Mouse (Mus musculus) hindlimb bud, embryonic 11.5 days (tissue): ENCODE measurements at regions not wholly inside any gene's neighbourhood (a gene's known extent, or its start where the extent isn't known, plus 50 kb on each side); places are given as distances from the start of the nearest gene placed in this dataset.

Source experiments
- DNase-seq: peaks from one replicate; pipeline ENCODE4 v3.0.0-alpha.2; 2012; ENCODE audit warnings: low read depth, low spot score; ENCODE audit errors: extremely low spot score

DNA sequence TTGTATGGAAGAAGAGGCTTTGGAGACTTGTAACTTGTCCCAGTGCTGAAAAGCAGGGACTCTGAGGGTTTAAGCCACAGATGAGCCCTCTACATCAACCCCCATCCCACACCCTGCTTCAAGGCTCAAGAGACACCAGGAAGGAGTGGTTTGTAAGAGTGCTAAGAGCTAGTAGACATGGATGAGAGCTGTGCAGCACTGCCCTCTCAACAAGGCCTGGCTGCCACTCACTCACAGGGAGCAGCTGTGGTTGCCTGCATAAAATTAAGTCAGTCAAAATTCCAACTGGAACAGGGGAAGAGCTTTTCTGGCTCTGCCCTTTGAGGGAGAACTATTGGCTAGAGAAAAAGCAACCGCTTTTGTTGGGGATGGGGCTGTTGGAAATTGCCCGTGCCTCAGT lies 225.5 kb upstream of the Tbl1xr1 start:
- DNase-seq: no peak

DNA sequence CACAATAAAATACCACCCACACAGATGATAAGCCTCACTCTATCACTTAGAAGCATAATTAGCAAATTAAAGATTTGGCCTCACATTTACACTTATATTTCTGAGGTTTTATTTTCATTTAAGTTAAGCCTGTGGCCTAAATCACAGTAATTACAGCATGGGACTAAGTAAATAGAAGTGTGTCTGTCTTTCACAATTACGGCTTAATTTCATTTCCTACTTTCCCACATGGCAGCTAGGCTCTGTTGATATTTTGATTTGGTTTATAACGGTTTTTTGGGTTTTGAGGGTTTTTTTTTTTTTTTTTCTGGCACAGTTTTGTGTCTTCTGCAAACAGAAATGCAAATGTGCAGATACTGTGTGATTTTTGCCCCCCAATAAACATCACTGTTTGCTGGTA lies 222.1 kb upstream of the Tbl1xr1 start:
- no peak for DNase-seq

DNA sequence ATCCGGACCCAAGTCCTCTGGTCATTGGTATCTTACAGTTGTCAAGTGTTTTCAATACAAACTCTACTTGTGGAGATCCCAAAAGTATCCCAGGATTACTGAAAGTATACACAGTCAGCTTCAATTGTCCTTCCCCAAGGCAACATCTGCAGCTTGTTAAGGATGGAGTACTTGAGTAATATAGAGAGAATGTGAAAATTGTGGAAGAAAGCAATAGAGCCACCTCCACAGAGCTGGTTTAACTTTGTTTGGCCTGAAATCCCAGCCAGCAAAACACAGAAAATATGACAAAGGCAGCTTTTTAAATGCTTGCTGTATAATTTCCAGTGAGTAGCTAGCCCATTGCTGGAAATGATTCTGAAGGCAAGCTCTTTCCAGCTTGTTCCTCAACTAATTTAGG lies 217.0 kb upstream of the Tbl1xr1 start:
- no peak for DNase-seq

DNA sequence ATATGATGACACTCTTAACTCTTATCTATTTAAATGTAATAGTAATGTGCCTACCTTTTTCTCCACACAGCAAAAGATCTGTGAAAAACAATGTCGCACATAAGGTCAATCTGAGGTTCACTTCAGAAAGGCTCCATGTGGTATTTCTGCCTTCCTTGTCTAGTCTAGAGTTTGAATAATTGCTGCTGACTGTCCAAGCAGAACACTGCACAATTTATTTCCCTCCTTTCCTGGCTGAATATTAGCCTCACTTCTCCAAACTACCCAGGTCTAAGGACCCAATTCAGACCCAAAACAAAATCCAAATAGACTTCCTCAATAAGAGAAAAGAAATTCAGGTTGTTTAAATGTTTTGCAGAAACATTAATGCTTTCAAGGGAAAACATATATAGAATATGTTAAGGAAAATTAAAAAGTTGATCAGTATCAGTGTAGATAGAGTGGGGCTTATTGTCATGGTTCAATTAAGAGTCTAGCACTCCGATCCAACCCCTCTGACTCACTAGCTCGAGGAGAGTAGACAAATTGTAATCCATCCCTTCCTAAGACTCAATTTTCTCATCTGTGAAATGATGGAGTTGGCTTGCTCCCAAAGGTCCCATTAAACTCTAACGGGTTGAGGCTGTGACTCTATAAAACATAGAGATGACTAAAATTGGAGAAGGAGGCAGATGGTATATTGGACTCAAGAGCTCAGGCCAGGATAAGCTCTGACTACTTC lies 215.4 kb upstream of the Tbl1xr1 start:
- DNase-seq: no peak

DNA sequence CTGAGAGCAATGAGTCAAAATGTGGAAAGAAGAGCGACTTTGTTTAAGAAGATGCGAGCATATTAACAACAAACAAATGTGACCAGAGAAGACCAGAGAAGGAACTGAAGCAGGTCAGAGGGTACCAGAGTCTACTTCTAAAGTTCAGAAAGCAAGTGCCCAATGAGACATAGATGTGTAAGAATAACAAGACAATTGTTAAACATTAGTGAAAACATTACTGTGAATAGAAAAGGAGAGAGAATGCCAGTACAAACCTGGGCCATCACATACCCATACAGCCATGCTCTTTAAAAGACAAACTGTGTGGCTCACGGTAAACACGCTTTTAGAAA lies 214.8 kb upstream of the Tbl1xr1 start:
- no peak for DNase-seq

DNA sequence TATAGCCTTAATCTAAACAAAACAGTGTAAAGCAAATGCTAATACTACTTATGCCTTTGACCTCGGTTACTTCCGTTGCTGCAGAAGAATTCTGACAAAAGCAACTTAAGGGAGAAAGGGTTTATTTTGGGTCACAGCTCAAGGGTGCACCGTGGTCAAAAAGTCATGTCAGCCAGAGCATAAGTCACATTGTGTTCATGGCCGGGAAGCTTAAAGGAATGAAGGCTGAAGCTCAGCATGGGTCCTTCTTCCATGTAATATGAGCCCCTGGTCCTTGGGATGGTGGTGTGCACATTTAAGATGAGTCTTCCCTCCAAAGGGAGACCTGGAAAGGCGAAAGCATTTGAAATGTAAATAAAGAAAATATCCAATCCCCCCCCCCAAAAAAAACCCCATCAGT lies 212.1 kb upstream of the Tbl1xr1 start:
- DNase-seq: no peak

DNA sequence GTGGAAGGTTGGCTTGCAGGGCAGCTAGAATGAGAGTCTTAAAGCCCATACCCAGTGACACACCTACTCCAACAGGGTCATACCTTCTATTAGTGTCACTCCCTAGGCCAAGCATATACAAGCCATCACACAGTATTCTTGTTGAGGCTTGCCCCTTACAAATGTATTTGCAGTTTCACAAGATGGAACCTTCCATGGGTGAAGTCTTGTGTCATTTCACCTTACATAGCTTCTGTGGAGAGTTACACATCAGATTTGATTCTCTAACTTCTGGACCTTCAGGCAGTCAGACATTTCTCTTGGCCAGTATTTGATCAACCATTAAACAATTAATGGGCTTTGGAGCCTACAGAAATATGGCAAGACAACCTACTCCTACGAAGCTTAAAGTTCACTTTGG lies 210.6 kb upstream of the Tbl1xr1 start:
- DNase-seq: no peak

DNA sequence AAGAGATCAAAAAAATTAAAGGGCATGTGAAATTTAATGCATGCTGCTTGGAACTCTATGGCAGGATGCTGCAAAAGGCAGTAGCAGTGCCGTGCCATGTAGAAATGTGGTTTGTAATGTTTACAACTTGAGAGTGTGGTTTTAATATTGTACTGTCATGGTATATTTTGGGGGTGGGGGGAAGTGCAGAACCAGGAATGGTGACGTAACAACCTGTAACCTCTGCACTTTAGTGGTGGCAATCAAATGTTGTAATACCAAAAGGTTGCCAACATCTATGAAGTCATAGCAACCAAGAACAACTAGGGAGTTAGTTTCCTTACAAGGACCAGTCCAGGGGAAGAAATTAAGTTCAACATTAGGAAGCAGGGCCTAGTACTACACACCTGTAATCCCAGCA lies 198.1 kb upstream of the Tbl1xr1 start:
- DNase-seq: no peak

DNA sequence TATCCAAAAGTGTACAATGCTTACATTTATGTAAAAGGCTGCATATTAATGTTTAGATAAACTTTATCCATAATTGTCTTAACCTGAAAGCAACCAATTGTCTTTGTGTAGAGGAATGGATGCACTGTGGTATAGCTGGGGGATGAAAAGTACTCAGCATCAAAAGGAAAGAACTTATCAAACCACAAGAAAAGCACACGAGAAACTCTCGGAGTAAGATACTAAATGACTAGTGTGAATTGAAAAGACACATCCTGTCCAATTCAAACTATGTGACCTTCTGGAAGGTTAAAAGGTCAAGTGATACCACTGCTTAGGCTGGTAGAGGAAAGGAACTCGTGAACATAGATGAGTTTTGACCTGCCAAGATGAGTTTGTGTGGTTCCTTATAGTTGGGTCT lies 192.2 kb upstream of the Tbl1xr1 start:
- DNase-seq: no peak

DNA sequence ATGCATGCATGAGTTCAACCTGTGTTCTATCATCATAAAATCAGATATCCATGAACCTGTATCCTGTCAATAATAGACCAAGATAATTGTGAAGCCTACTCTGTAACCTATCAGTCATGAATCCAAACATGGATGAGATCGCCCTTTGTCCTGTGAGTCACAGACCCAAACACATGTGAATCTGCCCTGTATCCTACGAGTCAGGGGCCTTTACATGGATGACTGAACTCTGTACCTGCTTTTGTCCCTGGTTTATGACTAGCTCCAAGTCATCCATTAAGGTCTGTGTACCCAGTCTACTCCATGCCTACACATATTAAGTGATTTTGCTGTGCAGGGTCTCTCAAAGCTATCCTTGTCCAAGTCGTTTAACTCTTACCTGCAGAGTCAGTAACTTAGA lies 187.7 kb upstream of the Tbl1xr1 start:
- DNase-seq: no peak

DNA sequence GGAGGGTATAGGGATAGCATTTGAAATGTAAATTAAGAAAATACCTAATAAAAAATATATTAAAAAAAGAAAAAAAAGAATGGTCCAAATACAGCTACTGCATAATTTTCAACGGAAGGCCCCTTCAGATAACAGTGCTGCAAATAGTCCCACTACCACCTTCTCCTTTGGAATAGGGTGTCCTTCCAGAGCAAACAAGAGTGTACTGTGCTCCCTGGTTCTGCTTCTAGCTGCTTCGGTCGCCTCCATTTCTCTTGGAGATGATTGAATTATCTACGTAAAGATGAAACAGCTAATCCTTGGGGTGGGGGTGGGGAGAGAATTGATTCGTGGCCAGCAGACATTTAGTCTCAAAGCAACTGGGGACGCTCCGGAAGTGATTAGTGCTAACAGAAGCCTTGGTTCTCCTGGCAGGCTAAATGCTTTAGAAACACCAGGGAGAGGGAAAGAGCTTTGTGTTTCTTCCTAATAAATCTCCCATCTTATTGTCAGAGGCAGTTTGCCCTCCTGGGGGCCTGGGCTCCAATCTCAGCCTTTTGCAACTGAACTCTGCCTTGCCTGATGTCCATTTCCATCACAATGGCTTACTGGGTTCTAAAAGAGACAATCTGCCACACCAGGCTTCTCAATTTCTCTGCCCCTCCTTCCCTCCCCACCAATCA lies 184.5 kb upstream of the Tbl1xr1 start:
- no peak for DNase-seq

DNA sequence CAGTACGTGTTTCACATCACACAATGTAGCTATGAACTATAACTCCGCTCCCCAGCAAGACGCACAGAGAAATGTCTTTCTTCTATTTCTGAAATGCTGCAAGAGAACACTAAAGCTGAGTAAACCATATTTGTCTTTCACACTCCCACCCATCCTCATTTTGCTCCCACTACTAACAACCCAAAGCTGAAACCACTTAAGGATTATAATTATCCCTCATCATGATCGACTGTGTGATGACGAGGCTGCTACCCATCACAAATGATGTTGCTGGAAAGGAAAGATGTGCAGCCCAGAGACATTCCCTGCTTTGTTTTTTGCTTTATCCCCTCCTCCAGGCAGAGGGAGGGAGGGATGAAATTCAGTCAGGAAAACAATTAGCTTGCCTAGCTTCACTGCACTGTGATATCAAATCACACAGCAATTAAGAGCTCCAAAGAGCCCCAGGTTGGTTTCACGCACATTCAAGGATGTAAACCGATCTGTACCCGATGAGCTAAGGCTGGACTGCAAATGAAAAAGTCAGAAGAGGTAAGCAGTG lies 183.5 kb upstream of the Tbl1xr1 start:
- no peak for DNase-seq

DNA sequence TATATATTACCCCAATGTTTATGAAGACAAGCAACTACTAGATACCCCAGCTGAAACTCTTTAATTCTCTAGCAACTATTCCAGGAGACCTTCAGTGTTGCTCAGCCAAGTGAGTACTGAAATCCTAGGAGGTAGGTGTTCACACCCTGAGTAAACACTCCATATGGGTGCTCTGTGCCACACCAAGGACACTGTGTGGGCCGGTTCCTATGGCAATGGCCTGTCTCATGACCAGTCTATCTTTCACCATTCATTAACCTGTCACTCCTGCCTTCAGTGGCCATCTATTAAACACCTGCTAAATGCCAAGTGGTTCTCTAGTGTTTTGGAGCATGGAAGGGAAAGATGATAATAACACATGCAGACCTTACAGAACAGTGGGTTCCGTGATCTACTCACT lies 180.9 kb upstream of the Tbl1xr1 start:
- no peak for DNase-seq

DNA sequence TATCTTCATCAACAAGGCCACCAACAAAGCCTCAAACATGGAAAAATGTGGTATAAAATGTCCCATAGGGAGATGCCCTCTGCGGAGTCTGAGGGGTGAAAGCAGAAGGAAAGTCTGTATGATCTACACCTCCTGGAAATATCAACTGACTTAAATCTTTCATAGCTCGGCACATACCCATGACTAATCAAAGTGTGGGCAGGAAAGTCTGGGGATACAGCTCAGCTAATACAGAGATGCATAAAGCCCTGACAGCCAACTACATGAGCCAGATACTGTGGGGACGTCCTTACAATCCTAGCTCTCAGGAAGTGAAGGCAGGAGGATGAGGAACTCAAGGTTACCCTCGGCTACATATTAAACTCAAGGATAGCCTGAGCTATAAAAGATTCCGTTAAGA lies 178.2 kb upstream of the Tbl1xr1 start:
- DNase-seq: no peak

DNA sequence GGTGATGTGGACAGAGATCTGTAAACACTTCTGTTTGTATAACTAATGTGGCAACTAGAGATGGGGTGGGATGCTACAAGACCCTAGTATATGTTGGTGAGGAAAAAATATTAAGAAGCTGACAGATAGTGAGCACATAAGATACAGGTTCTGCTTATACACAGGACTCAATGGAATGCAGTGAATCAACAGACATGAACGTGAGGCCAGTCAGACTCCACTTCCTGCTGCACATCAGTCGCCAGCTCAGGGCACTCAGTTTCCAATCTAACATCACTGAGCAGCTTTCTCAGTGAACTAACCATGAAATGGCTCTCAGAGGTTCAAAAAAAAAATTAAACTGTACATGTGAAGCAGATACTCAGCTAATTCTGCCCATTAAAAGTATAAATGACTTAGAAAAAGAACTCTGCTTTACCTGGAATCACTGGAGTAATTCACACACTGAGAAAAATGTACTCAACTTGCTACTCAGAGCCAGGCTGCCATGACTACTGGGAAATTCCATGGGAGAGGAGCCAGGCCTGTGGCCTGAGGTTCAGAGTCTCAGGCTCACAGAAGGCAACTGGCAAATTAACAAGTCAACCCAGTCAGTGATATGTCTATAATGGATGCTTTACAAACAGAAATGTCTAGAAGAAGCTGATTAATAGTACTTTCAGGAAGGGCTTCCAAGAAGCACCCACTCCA lies 170.9 kb upstream of the Tbl1xr1 start:
- DNase-seq: no peak

DNA sequence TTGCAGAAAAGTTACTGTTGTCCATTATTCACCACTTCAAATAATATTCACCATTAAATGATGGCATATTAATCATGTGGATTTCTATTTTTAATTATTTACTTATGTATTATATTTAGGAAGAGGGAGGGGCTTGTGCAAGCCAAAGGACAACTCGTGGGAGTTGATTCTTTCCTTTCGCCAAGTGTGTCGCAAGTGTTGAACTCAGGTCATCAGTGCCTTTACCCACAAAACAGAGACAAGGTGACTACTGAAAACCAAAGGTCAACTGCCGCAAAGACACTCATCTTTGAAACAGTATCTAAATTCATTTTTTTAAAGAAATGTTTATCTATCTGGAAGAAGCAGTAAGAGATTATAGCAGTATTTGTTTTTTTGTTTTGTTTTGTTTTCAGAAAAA lies 167.6 kb upstream of the Tbl1xr1 start:
- DNase-seq: no peak

DNA sequence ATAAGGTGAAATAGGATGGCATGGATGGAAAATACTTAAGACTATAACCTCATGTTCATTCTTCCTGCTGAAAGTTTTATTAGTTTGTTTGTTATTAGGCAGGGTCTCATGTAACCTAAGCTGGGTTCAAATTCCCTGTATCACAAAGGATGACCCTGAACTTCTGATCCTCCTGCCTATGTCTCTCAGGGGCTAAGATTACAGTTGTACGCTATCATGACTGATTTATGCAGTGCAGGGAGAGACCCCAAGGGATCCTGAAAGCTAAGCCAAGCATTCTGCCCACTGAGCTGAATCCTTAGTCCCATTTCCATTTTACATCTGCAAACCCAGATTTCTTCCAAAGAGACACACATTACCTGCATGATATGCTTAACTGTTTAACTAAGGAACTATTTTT lies 166.4 kb upstream of the Tbl1xr1 start:
- no peak for DNase-seq

DNA sequence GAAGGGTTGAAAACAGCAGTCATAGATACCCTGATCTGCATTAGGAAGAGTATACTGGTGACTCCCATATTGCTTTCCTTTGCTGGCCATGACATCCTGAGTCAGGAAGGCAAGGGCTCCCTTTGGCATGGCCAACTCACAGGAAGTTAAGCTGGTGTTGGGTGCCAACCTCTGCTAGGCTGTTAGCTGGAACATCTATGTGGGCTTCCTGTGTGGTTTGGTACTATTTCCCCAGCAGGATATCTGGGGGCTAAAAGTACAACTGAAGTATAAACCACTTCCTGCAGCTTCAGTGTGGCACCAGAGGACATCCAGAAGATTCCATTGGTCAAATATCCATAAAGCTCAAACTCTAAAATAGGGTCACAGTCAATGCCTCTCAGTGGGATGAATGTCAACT lies 165.4 kb upstream of the Tbl1xr1 start:
- no peak for DNase-seq

DNA sequence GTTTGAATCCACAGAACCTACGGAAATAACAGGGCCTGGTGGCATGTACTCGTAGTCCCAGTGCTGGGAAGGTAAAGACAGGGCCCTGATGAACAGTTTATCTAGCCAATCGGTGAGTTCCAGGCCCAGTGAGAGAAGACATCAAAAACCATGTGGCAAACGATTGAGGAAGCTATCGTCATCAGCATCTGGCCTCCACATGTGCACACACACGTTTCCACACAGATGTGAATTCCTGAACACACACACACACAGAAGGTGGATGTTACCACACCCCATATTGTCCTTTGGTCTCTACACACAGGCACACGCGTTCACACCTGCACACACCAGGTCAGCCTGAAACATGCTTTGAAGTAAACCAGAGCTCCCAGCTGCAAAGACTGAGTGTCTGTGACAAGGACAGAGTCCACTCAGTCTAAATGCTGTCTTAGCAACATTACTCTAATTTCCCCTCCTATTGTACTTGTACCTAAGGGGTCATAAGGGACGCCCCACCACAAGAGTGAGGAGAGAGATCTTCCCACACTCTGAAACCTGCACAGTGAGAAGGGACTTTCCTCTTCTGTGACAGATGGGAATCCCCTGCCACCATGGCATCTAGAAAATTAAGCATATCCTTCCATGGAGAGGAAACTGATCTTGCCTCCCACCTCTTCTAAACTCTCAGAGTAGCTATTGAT lies 159.1 kb upstream of the Tbl1xr1 start:
- DNase-seq: no peak

DNA sequence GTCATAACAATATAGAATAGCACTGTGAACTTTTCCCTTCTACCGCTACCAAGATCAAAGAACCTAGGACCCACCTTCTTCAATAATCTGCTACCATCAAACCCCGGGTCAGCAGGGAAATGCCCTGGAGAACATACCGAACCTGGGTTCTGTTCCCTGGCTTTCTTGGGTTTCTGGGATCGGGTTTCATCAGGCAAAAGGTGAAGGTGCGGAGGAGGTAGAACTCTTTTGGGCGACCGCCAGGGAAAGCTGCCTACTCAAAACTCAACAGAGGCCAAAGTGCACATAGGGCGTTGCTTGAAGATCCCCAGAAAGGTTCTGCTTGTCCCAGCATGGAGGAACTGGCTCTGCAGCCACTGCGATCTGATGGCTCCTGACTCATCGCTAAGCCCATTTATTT lies 158.0 kb upstream of the Tbl1xr1 start:
- DNase-seq: no peak

DNA sequence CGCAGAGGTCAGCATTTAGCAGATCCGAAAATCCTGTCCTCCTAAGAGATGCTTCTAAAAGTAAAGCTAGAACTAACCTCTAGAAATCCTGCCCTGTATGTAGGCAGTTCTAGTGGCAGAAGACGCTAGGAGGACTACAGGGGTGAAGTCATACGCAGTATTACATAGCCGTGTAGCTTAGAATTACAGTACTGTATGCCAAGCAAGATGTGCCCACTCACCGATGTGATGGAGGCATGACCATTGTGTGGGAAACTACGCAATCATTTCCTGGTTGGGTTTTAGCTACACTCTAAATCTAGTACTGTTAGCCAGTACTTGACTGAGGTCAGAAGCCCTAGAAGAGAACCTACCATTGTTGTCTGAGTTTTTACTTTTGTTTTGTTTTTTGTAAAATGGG lies 156.5 kb upstream of the Tbl1xr1 start:
- DNase-seq: no peak

DNA sequence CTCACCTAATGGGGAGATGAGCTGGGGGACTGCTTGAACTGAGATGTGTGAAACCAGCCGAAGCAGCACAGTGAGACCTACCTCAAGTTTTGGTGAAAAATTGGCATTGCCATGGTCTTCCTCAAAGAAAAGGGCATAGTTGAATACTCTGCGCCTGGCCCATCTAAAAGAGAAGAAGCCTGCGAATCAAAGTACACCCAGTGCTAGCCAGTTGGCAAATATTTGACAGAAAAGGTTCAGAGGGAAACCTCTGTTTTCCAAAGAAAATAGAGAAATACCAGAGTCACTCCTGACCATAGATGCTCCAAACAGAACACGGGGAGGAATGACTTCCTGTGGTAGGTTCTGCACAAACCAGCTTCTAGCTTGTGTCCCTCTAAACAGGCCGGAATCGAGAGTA lies 144.5 kb upstream of the Tbl1xr1 start:
- no peak for DNase-seq
